Mouse (Mus musculus) heart, embryonic 10.5 days (tissue): ENCODE results near the gene Ifnar2. TPM values are rescaled to one million over a fixed set of nuclear protein-coding genes. Genes with fewer than 3 reads are reported as not detected.

Source experiments
- DNase-seq: peaks from one replicate; pipeline ENCODE4 v3.0.0-alpha.2; 2017; ENCODE audit warnings: low spot score
- H3K27ac ChIP-seq: fragments of 300-500 bp; sonication (generic); 2 replicates; pipeline ENCODE4 v1.5.1; 2016; ENCODE audit warnings: mild to moderate bottlenecking
- H3K27me3 ChIP-seq: fragments of 300-500 bp; sonication (generic); 2 replicates; pipeline ENCODE4 v1.6.1; 2016; ENCODE audit warnings: mild to moderate bottlenecking; ENCODE audit not compliant: poor library complexity, insufficient read depth, severe bottlenecking
- H3K36me3 ChIP-seq: fragments of 300-500 bp; sonication (generic); 2 replicates; pipeline ENCODE4 v1.6.1; 2016; ENCODE audit warnings: mild to moderate bottlenecking, moderate library complexity
- H3K4me1 ChIP-seq: fragments of 300-500 bp; sonication (generic); 2 replicates; pipeline ENCODE4 v1.6.1; 2016; ENCODE audit warnings: mild to moderate bottlenecking
- H3K4me3 ChIP-seq: fragments of 300-500 bp; sonication (generic); 2 replicates; pipeline ENCODE4 v1.5.1; 2016; ENCODE audit warnings: mild to moderate bottlenecking, moderate library complexity
- H3K9me3 ChIP-seq: fragments of 300-500 bp; sonication (generic); 2 replicates; pipeline ENCODE4 v1.6.1; 2016; ENCODE audit warnings: mild to moderate bottlenecking, moderate library complexity
- WGBS: fragments of 180-500 bp; shearing (Covaris S2); methylation state at CpG from one replicate; pipeline ENCODE4 v1.1.7; 2016; 5-methylcytosine and 5-hydroxymethylcytosine counted together
- polyA plus RNA-seq: library from polyadenylated mRNA; unstranded; fragments of >200 nt; fragmentation: Nextera tagmentation; extraction: Ambion mirVana; gene quantifications from 2 replicates; pipeline ENCODE4 v1.2.1, GENCODE M21; 2016

Gene Ifnar2
- polyA plus RNA-seq, 1 experiment from 2014 or later: 42.2 TPM

GRCm38 (mm10) chr16:91384221-91384620 is 11.6 kb downstream of the Ifnar2 start:
- H3K4me3 ChIP-seq: no peak overlapping the region
- H3K4me1 ChIP-seq: peaks cover 10% of the 10 kb centered on the region
- 79% methylated on average over 4 of the region's 4 CpGs for WGBS
- DNase-seq: no peak
- H3K27ac ChIP-seq: no peak overlapping the region
- H3K9me3 ChIP-seq: no peaks in the 10 kb centered on the region
- H3K36me3 ChIP-seq: peaks cover 54% of the 10 kb centered on the region
- no peaks in the 10 kb centered on the region for H3K27me3 ChIP-seq

- H3K27me3 ChIP-seq: no peaks in the 10 kb centered on the region
- H3K9me3 ChIP-seq: no peaks in the 10 kb centered on the region
- peaks cover 65% of the 10 kb centered on the region for H3K36me3 ChIP-seq
- H3K4me3 ChIP-seq: no peak overlapping the region
- H3K27ac ChIP-seq: no peak overlapping the region
- 58% methylated on average over 10 of the region's 10 CpGs for WGBS
- H3K4me1 ChIP-seq: no peaks in the 10 kb centered on the region
- DNase-seq: no peak
Observed at GRCm38 (mm10) chr16:91385621-91386020, 13.0 kb downstream of the Ifnar2 start.

- Histone ChIP-seq H3K4me3 (no peak overlapping the region), H3K36me3 (peaks cover 67% of the 10 kb centered on the region)
- 89% methylated on average over 10 of the region's 10 CpGs for WGBS
Observed at GRCm38 (mm10) chr16:91386419-91387120, 14.0 kb downstream of the Ifnar2 start.

GRCm38 (mm10) chr16:91387121-91387486 is 14.5 kb downstream of the Ifnar2 start:
- DNase-seq: no peak
- H3K36me3 ChIP-seq: peaks cover 69% of the 10 kb centered on the region
- WGBS: 81% methylated on average over 3 of the region's 3 CpGs
- no peaks in the 10 kb centered on the region for H3K4me1 ChIP-seq
- H3K9me3 ChIP-seq: no peaks in the 10 kb centered on the region
- H3K27ac ChIP-seq: no peak overlapping the region
- H3K27me3 ChIP-seq: no peaks in the 10 kb centered on the region
- H3K4me3 ChIP-seq: no peak overlapping the region

More at GRCm38 (mm10) chr16:91386419-91387120, 14.0 kb downstream of the Ifnar2 start:
- no peak for DNase-seq
- Histone ChIP-seq H3K4me1 (no peaks in the 10 kb centered on the region), H3K27me3 (no peaks in the 10 kb centered on the region), H3K9me3 (no peaks in the 10 kb centered on the region), H3K27ac (no peak overlapping the region)

- 89% methylated on average over 4 of the region's 4 CpGs for WGBS
- Histone ChIP-seq H3K36me3 (peaks cover 81% of the 10 kb centered on the region), H3K9me3 (no peaks in the 10 kb centered on the region)
Observed at GRCm38 (mm10) chr16:91390100-91390499, 17.5 kb downstream of the Ifnar2 start.

GRCm38 (mm10) chr16:91391421-91391820 is 18.8 kb downstream of the Ifnar2 start, which contains the start of gene Gm21970:
Gm21970 (plus strand) TSS chr16:91391721.
- Histone ChIP-seq H3K9me3 (no peaks in the 10 kb centered on the region), H3K36me3 (peaks cover 85% of the 10 kb centered on the region), H3K27ac (no peak within 1 kb of the TSS), H3K4me3 (no peak within 1 kb of the TSS), H3K27me3 (no peaks in the 10 kb centered on the region), H3K4me1 (0 out of 2 replicates have a peak, but pooled peaks cover 3% of the 10 kb centered on the region)
- no peak for DNase-seq
- 87% methylated on average over 5 of the region's 5 CpGs for WGBS

More at GRCm38 (mm10) chr16:91390100-91390499, 17.5 kb downstream of the Ifnar2 start:
- DNase-seq: no peak
- Histone ChIP-seq H3K4me1 (0 out of 2 replicates have a peak, but pooled peaks cover 3% of the 10 kb centered on the region), H3K27me3 (no peaks in the 10 kb centered on the region), H3K27ac (no peak overlapping the region), H3K4me3 (no peak overlapping the region)

- WGBS: 64% methylated on average over 4 of the region's 4 CpGs
- H3K27ac ChIP-seq: no peak overlapping the region
- DNase-seq: no peak
Observed at GRCm38 (mm10) chr16:91394826-91395410, 22.3 kb downstream of the Ifnar2 start.

GRCm38 (mm10) chr16:91395633-91396392 is 23.2 kb downstream of the Ifnar2 start:
- no peak for DNase-seq
- WGBS: 52% methylated on average over 8 of the region's 8 CpGs
- Histone ChIP-seq H3K27ac (no peak overlapping the region), H3K9me3 (no peaks in the 10 kb centered on the region), H3K4me3 (no peak overlapping the region), H3K36me3 (peaks cover 59% of the 10 kb centered on the region), H3K27me3 (no peaks in the 10 kb centered on the region), H3K4me1 (0 out of 2 replicates have a peak, but pooled peaks cover 5% of the 10 kb centered on the region)

More at GRCm38 (mm10) chr16:91394826-91395410, 22.3 kb downstream of the Ifnar2 start:
- Histone ChIP-seq H3K27me3 (no peaks in the 10 kb centered on the region), H3K4me1 (0 out of 2 replicates have a peak, but pooled peaks cover 5% of the 10 kb centered on the region), H3K9me3 (no peaks in the 10 kb centered on the region), H3K4me3 (no peak overlapping the region), H3K36me3 (peaks cover 63% of the 10 kb centered on the region)

GRCm38 (mm10) chr16:91396844-91397537 is 24.4 kb downstream of the Ifnar2 start:
- WGBS: 36% methylated on average over 10 of the region's 10 CpGs
- Histone ChIP-seq H3K27me3 (no peaks in the 10 kb centered on the region), H3K4me1 (0 out of 2 replicates have a peak, but pooled peaks cover 5% of the 10 kb centered on the region), H3K27ac (no peak overlapping the region), H3K9me3 (no peaks in the 10 kb centered on the region), H3K36me3 (peaks cover 53% of the 10 kb centered on the region), H3K4me3 (no peak overlapping the region)
- DNase-seq: no peak

GRCm38 (mm10) chr16:91398030-91398429 is 25.4 kb downstream of the Ifnar2 start:
- DNase-seq: no peak
- no peak overlapping the region for H3K27ac ChIP-seq
- H3K27me3 ChIP-seq: no peaks in the 10 kb centered on the region
- H3K9me3 ChIP-seq: no peaks in the 10 kb centered on the region
- 0 out of 2 replicates have a peak, but pooled peaks cover 5% of the 10 kb centered on the region for H3K4me1 ChIP-seq
- peaks cover 46% of the 10 kb centered on the region for H3K36me3 ChIP-seq
- no peak overlapping the region for H3K4me3 ChIP-seq
- 90% methylated on average over 12 of the region's 12 CpGs for whole genome bisulfite sequencing

GRCm38 (mm10) chr16:91398944-91399343 is 26.4 kb downstream of the Ifnar2 start:
- Histone ChIP-seq H3K27me3 (no peaks in the 10 kb centered on the region), H3K9me3 (no peaks in the 10 kb centered on the region), H3K36me3 (peaks cover 46% of the 10 kb centered on the region), H3K4me1 (0 out of 2 replicates have a peak, but pooled peaks cover 5% of the 10 kb centered on the region), H3K27ac (no peak overlapping the region), H3K4me3 (no peak overlapping the region)
- no peak for DNase-seq
- WGBS: 93% methylated on average over 7 of the region's 7 CpGs

GRCm38 (mm10) chr16:91401569-91402165 is 29.1 kb downstream of the Ifnar2 start:
- Histone ChIP-seq H3K4me3 (no peak overlapping the region), H3K9me3 (no peaks in the 10 kb centered on the region), H3K27me3 (no peaks in the 10 kb centered on the region), H3K27ac (no peak overlapping the region), H3K36me3 (peaks cover 32% of the 10 kb centered on the region), H3K4me1 (peaks cover 14% of the 10 kb centered on the region)
- DNase-seq: no peak
- WGBS: 83% methylated on average over 6 of the region's 6 CpGs
